Mouse (Mus musculus) frontal cortex, adult (tissue): ENCODE measurements at regions not wholly inside any gene's neighbourhood (a gene's known extent, or its start where the extent isn't known, plus 50 kb on each side); places are given as distances from the start of the nearest gene placed in this dataset.

Experiments
- ATAC-seq: cut with Nextera tagmentation; 2 replicates; pipeline ENCODE4 v1.9.2; 2017; ENCODE audit warnings: mild to moderate bottlenecking, moderate library complexity, mixed read lengths; ENCODE audit not compliant: low TSS enrichment

DNA sequence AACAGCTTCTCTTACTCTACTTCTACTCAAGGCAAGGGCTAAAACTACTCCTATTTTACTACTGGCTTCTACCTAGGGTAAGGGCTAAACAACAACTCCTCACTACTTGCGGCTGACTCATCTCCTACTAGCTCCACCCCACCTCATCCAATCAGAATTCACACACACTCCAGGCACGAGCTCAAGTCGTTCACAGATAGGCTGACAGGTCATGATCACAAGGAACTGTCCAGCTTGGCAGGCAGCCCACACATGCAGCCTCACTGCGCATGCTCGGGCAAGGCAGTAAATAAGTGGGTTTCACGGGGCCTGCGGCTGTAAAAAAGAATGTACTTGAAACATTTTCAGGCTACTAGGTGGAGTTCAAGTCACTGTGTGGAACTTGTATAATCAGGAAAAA, 197.6 kb downstream of the Ccdc50 start:
- ATAC-seq, result no peak

DNA sequence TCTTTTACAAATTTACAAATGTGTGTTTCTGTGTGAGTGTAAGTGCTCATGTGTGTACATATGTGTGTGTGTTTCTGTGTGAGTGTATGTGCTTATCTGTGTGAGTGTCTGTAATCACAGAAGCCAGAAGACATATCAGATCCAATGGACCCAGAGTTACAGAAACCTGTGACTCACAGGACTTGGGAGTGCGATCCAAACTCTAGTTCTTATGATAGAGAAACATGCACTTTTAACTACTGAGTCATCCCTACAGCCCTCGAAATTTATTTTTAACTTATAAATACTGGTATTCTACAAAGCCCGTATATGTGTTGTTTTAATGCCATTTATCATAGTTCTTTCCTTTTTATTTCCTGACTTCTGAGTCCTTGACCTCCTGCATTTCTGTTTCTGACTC, 220.7 kb downstream of the Ccdc50 start:
- peak; percentile 69 for ATAC-seq

DNA sequence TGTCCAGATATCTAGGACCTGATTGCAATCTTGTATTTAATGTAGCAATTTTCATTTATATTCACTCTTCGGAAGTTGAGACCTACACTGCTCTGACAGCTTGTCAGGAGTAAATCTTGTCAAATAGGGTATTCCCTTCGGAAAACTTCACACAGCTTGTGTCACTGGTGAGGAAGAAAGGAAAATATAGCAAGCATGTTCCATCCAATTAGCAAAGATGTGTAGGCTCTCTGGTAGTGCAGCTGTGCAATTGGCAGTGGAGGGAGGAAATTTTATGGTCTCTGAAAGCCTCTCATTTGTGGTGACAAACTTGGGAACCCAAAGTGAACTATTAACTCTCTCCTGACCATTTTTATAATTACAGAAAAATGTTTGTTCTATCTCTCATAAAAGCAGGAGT, 252.6 kb downstream of the Ccdc50 start:
- ATAC-seq, result no peak

- ATAC-seq, result no peak
Measured at GRCm38 (mm10) chr16:27678275-27678674, 289.6 kb downstream of the Ccdc50 start.

GRCm38 (mm10) chr16:27682926-27683325, 294.3 kb downstream of the Ccdc50 start:
- peak; percentile 97 for ATAC-seq

- ATAC-seq, result peak; percentile 77
Measured at GRCm38 (mm10) chr16:27683826-27684225, 295.2 kb downstream of the Ccdc50 start.

DNA sequence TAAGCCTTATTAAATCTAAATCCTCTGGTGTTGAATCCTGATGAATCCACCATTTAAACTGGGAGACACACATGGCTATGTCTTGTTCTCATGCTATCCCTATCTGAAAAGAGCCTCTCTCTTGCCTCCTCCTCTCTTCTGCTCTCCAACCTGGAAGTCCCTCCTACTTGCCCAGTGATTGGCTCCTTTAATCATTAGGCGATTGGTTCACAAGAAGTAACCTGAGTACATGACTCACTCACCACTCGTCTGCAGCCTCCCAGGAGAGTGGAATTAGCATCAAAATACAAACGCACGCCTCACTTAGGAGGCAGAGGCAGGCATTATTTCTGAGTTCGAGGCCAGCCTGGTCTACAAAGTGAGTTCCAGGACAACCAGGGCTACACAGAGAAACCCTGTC, 321.3 kb downstream of the Ccdc50 start:
- ATAC-seq, result no peak

DNA sequence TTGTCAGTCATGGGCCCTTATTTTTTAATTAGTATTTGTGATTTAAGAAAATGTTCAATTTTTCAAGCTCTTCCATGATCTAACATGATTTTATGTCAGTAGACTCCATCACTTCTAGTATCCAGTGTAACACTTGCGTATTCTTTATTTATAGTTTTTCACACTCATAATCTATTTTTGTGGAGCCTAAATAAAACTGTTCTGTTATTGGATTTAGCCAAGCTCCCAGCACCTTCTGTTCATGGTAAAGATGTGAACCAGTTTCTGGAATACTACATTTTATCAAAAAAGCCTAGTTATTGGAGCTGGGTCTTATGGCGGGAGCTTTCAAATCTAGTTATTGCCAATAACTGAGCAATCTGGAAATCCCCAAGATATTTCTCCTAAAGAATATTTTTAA, 334.8 kb downstream of the Ccdc50 start:
- ATAC-seq, result peak; percentile 81
